Mouse (Mus musculus) olfactory bulb, adult 2 months (tissue): ENCODE data around the gene Syt16. TPM values are rescaled to one million over a fixed set of nuclear protein-coding genes. Genes with fewer than 3 reads are reported as not detected.

ENCODE experiments used
- H3K27ac ChIP-seq: fragments of 200-500 bp; 2 replicates; pipeline ENCODE4 v1.5.1; 2012; ENCODE audit warnings: low read depth, low read length; ENCODE audit not compliant: insufficient read depth
- H3K4me1 ChIP-seq: fragments of 200-500 bp; 2 replicates; pipeline ENCODE4 v1.6.1; 2012; ENCODE audit warnings: low read length; ENCODE audit not compliant: control insufficient read depth, insufficient read depth
- H3K4me3 ChIP-seq: fragments of 200-500 bp; 2 replicates; pipeline ENCODE4 v1.5.1; 2012; ENCODE audit warnings: mild to moderate bottlenecking, low read depth, low read length, moderate library complexity; ENCODE audit not compliant: insufficient read depth
- CTCF ChIP-seq: fragments of 200-500 bp; IDR thresholded peaks from 2 replicates; pipeline ENCODE4 v1.5.1; 2012; ENCODE audit warnings: low read depth, mild to moderate bottlenecking, low read length, moderate library complexity; ENCODE audit not compliant: insufficient read depth
- POLR2A ChIP-seq: fragments of 200-500 bp; IDR thresholded peaks from 2 replicates; pipeline ENCODE4 v1.6.1; 2012; ENCODE audit warnings: mild to moderate bottlenecking, low read depth, low read length, moderate library complexity; ENCODE audit not compliant: insufficient read depth
- WGBS: fragments of 180-500 bp; shearing (Covaris S2); methylation state at CpG from one replicate; pipeline ENCODE4 v1.1.7; 2018; 5-methylcytosine and 5-hydroxymethylcytosine counted together
- polyA plus RNA-seq: library from polyadenylated mRNA; stranded (reverse); fragments of >200 nt; gene quantifications from 2 replicates; pipeline ENCODE4 v1.2.4, GENCODE M21; 2012; ENCODE audit warnings: low replicate concordance; ENCODE audit not compliant: missing spikeins, insufficient read depth, insufficient read length

Syt16 gene
- polyA plus RNA-seq, 1 experiment, result not detected

- no peak overlapping the region for H3K27ac ChIP-seq
- WGBS, result 27% methylated on average over 4 of the region's 4 CpGs
- peaks cover 10% of the 10 kb centered on the region for H3K4me1 ChIP-seq
- H3K4me3 ChIP-seq, result no peak overlapping the region
- TF ChIP-seq CTCF (no peak), POLR2A (no peak)
These were observed 46.8 kb downstream of the Syt16 start for GRCm38 (mm10) chr12:74044241-74044640.

GRCm38 (mm10) chr12:74055336-74055931, 58.0 kb downstream of the Syt16 start:
- peaks cover 5% of the 10 kb centered on the region for H3K4me1 ChIP-seq
- no peak overlapping the region for H3K4me3 ChIP-seq
- 52% methylated on average over 12 of the region's 12 CpGs for WGBS
- TF ChIP-seq POLR2A (no peak), CTCF (peak; percentile 62)
- H3K27ac ChIP-seq, result no peak overlapping the region

GRCm38 (mm10) chr12:74056162-74056561, 58.7 kb downstream of the Syt16 start:
- Histone ChIP-seq H3K27ac (no peak overlapping the region), H3K4me3 (no peak overlapping the region), H3K4me1 (peaks cover 5% of the 10 kb centered on the region)
- WGBS, result 65% methylated on average over 2 of the region's 2 CpGs
- TF ChIP-seq CTCF (no peak), POLR2A (no peak)

GRCm38 (mm10) chr12:74062547-74062946, 65.1 kb downstream of the Syt16 start:
- Histone ChIP-seq H3K4me3 (no peak overlapping the region), H3K4me1 (no peaks in the 10 kb centered on the region), H3K27ac (no peak overlapping the region)
- 85% methylated on average over 1 of the region's 1 CpGs for WGBS
- no peak for TF ChIP-seq POLR2A
- no peak for TF ChIP-seq CTCF

- H3K4me3 ChIP-seq, result no peak overlapping the region
- TF ChIP-seq POLR2A (no peak), CTCF (no peak)
- 98% methylated on average over 1 of the region's 1 CpGs for WGBS
- no peak overlapping the region for H3K27ac ChIP-seq
- H3K4me1 ChIP-seq, result no peaks in the 10 kb centered on the region
These were observed 71.5 kb downstream of the Syt16 start for GRCm38 (mm10) chr12:74068912-74069311.

GRCm38 (mm10) chr12:74075590-74075989, 78.1 kb downstream of the Syt16 start:
- TF ChIP-seq CTCF (no peak), POLR2A (no peak)
- WGBS, result 68% methylated on average over 3 of the region's 3 CpGs
- no peak overlapping the region for H3K4me3 ChIP-seq
- H3K4me1 ChIP-seq, result no peaks in the 10 kb centered on the region
- H3K27ac ChIP-seq, result no peak overlapping the region

GRCm38 (mm10) chr12:74076091-74076490, 78.6 kb downstream of the Syt16 start:
- Histone ChIP-seq H3K27ac (no peak overlapping the region), H3K4me3 (no peak overlapping the region), H3K4me1 (no peaks in the 10 kb centered on the region)
- 44% methylated on average over 4 of the region's 4 CpGs for WGBS
- TF ChIP-seq CTCF (no peak), POLR2A (no peak)

GRCm38 (mm10) chr12:74081122-74081521, 83.7 kb downstream of the Syt16 start:
- Histone ChIP-seq H3K4me1 (no peaks in the 10 kb centered on the region), H3K4me3 (no peak overlapping the region), H3K27ac (no peak overlapping the region)
- WGBS, result 94% methylated on average over 3 of the region's 3 CpGs
- no peak for TF ChIP-seq CTCF
- TF ChIP-seq POLR2A, result no peak

- H3K27ac ChIP-seq, result no peak overlapping the region
- no peaks in the 10 kb centered on the region for H3K4me1 ChIP-seq
- WGBS, result 96% methylated on average over 5 of the region's 5 CpGs
These were observed 86.9 kb downstream of the Syt16 start for GRCm38 (mm10) chr12:74084389-74084788.

More at GRCm38 (mm10) chr12:74084389-74084788, 86.9 kb downstream of the Syt16 start:
- H3K4me3 ChIP-seq, result no peak overlapping the region
- TF ChIP-seq CTCF (no peak), POLR2A (no peak)
